Comparison of ENCODE assay signal across 24 mouse cellular contexts in the genomic region with DNA sequence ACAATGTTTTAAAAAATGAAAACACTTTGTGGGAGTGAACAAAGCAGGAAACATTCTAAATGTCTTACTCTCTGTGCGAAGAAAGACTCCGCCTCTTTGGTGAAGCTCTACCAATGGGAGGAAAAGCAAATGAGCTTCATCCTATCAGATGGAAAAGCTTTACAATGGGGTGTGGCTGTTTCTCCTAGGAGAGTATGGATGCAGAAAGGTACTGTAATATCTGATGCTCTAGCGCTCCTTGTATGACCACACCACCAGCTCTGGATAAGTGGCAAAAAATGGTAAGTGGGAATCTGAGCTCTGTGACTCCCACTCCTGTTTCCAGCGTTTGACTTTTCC.
DNase-seq lines count a peak whose midpoint lies in the region; ATAC-seq and TF ChIP-seq lines count a peak whose summit lies in the region.
"Had no signal": no experiment of that assay in that cellular context is flagged by ENCODE, and none has a peak within 500 bp of the region (broad histone marks: within the 10 kb centered on the region; RNA-seq: fewer than 3 reads in every experiment).

No protein-coding gene starts in this region.

- WGBS in forebrain, embryonic 16.5 days = 89% methylated on average over 4 of the region's 4 CpGs
- WGBS in forebrain, embryonic 10.5 days = 91% methylated on average over 4 of the region's 4 CpGs
- 85% methylated on average over 4 of the region's 4 CpGs for WGBS in hindbrain, postnatal 0 days
- 87% methylated on average over 4 of the region's 4 CpGs for WGBS in hindbrain, embryonic 11.5 days
- 93% methylated on average over 4 of the region's 4 CpGs for WGBS in neural tube, embryonic 13.5 days

- H3K9ac ChIP-seq in forebrain, embryonic 16.5 days (replicated peaks; ENCODE audit: low read depth, low read length) = no peak overlapping the region
- no peak overlapping the region for H3K9ac ChIP-seq in hindbrain, postnatal 0 days (replicated peaks; ENCODE audit: low read length)
- H3K9ac ChIP-seq in hindbrain, embryonic 11.5 days (ENCODE audit: low read depth, low read length) = no peak overlapping the region
- H3K9ac ChIP-seq in neural tube, embryonic 13.5 days = 0 out of 2 replicates have a peak overlapping the region, but pooled peaks have one; percentile 23
- H3K9ac ChIP-seq: limb, embryonic 12.5 days; liver, postnatal 0 days; midbrain, embryonic 12.5 days had no signal

- no peaks in the 10 kb centered on the region for H3K4me1 ChIP-seq in forebrain, embryonic 16.5 days (replicated peaks; ENCODE audit: control insufficient read depth, insufficient read depth, low read length)
- no peaks in the 10 kb centered on the region for H3K4me1 ChIP-seq in forebrain, embryonic 10.5 days
- H3K4me1 ChIP-seq in hindbrain, postnatal 0 days (ENCODE audit: insufficient read depth, low read length) = no peaks in the 10 kb centered on the region
- H3K4me1 ChIP-seq in hindbrain, embryonic 11.5 days (replicated peaks; ENCODE audit: control insufficient read depth, insufficient read depth, low read length) = no peaks in the 10 kb centered on the region
- peaks cover 12% of the 10 kb centered on the region; the same call in 1 of the 2 replicates for H3K4me1 ChIP-seq in neural tube, embryonic 13.5 days (replicated peaks)
- H3K4me1 ChIP-seq: limb, embryonic 12.5 days; midbrain, embryonic 12.5 days had no signal

- no peak for TF ChIP-seq CTCF in hindbrain, postnatal 0 days (IDR thresholded peaks at IDR 0.05; ENCODE audit: low read depth)

- no peaks in the 10 kb centered on the region for H3K9me3 ChIP-seq in forebrain, embryonic 16.5 days (ENCODE audit: control insufficient read depth, low read length)
- H3K9me3 ChIP-seq in forebrain, embryonic 10.5 days = no peaks in the 10 kb centered on the region
- H3K9me3 ChIP-seq in hindbrain, postnatal 0 days (ENCODE audit: low read length) = no peaks in the 10 kb centered on the region
- no peaks in the 10 kb centered on the region for H3K9me3 ChIP-seq in hindbrain, embryonic 11.5 days (ENCODE audit: control insufficient read depth, low read length)
- H3K9me3 ChIP-seq in neural tube, embryonic 13.5 days = no peaks in the 10 kb centered on the region
- H3K9me3 ChIP-seq: limb, embryonic 12.5 days; midbrain, embryonic 12.5 days had no signal

- H3K4me3 ChIP-seq in forebrain, embryonic 16.5 days (replicated peaks; ENCODE audit: low read length) = no peak overlapping the region
- no peak overlapping the region for H3K4me3 ChIP-seq in forebrain, embryonic 10.5 days
- peak overlapping the region; percentile 18; the same call in 1 of the 2 replicates for H3K4me3 ChIP-seq in hindbrain, postnatal 0 days (ENCODE audit: low read length)
- no peak overlapping the region for H3K4me3 ChIP-seq in hindbrain, embryonic 11.5 days (ENCODE audit: low read depth, low read length)
- H3K4me3 ChIP-seq in neural tube, embryonic 13.5 days = no peak overlapping the region
- H3K4me3 ChIP-seq: heart, adult 2 months; limb, embryonic 12.5 days; midbrain, embryonic 12.5 days had no signal

- no peaks in the 10 kb centered on the region for H3K27me3 ChIP-seq in forebrain, embryonic 16.5 days (replicated peaks; ENCODE audit: control insufficient read depth, insufficient read depth, low read length)
- no peaks in the 10 kb centered on the region for H3K27me3 ChIP-seq in forebrain, embryonic 10.5 days (ENCODE audit: poor library complexity, severe bottlenecking)
- no peaks in the 10 kb centered on the region for H3K27me3 ChIP-seq in hindbrain, postnatal 0 days (ENCODE audit: insufficient read depth, low read length)
- no peaks in the 10 kb centered on the region for H3K27me3 ChIP-seq in hindbrain, embryonic 11.5 days (ENCODE audit: control insufficient read depth, insufficient read depth, low read length)
- H3K27me3 ChIP-seq in neural tube, embryonic 13.5 days = no peaks in the 10 kb centered on the region
- H3K27me3 ChIP-seq: limb, embryonic 12.5 days; midbrain, embryonic 12.5 days had no signal

- H3K27ac ChIP-seq in forebrain, embryonic 16.5 days (ENCODE audit: low read length) = no peak overlapping the region
- no peak overlapping the region for H3K27ac ChIP-seq in forebrain, embryonic 10.5 days
- peak overlapping the region; percentile 27; the same call in 1 of the 2 replicates for H3K27ac ChIP-seq in hindbrain, postnatal 0 days
- no peak overlapping the region for H3K27ac ChIP-seq in hindbrain, embryonic 11.5 days (ENCODE audit: low read depth, low read length)
- H3K27ac ChIP-seq in neural tube, embryonic 13.5 days (replicated peaks) = no peak overlapping the region
- H3K27ac ChIP-seq: heart, adult 2 months; limb, embryonic 12.5 days; midbrain, embryonic 12.5 days had no signal

- no peaks in the 10 kb centered on the region for H3K36me3 ChIP-seq in forebrain, embryonic 16.5 days (ENCODE audit: control insufficient read depth, insufficient read depth)
- H3K36me3 ChIP-seq in forebrain, embryonic 10.5 days (replicated peaks) = no peaks in the 10 kb centered on the region
- H3K36me3 ChIP-seq in hindbrain, postnatal 0 days (ENCODE audit: insufficient read depth, low read length) = no peaks in the 10 kb centered on the region
- H3K36me3 ChIP-seq in hindbrain, embryonic 11.5 days (ENCODE audit: control insufficient read depth, insufficient read depth, low read length) = no peaks in the 10 kb centered on the region
- H3K36me3 ChIP-seq in neural tube, embryonic 13.5 days = no peaks in the 10 kb centered on the region
- H3K36me3 ChIP-seq: limb, embryonic 12.5 days; midbrain, embryonic 12.5 days had no signal

- H3K4me2 ChIP-seq in forebrain, embryonic 16.5 days (ENCODE audit: low read length) = no peak overlapping the region
- peak overlapping the region; percentile 39 for H3K4me2 ChIP-seq in hindbrain, postnatal 0 days (ENCODE audit: low read depth, low read length)
- H3K4me2 ChIP-seq in hindbrain, embryonic 11.5 days (replicated peaks; ENCODE audit: low read depth, low read length) = no peak overlapping the region
- 0 out of 2 replicates have a peak overlapping the region, but pooled peaks have one; percentile 29 for H3K4me2 ChIP-seq in neural tube, embryonic 13.5 days
- H3K4me2 ChIP-seq: limb, embryonic 12.5 days; liver, embryonic 11.5 days; midbrain, embryonic 12.5 days had no signal

- DNase-seq in forebrain, embryonic 10.5 days (ENCODE audit: extremely low spot score, low spot score) = no peak
- DNase-seq in hindbrain, postnatal 0 days (ENCODE audit: low spot score) = peak; percentile 52
- no peak for DNase-seq in hindbrain, embryonic 11.5 days (ENCODE audit: low spot score)
- no peak for DNase-seq in neural tube, embryonic 10.5 days (ENCODE audit: extremely low spot score, low spot score)
- no peak for DNase-seq in kidney, postnatal 25 days
- DNase-seq: adrenal gland, postnatal 36 days; cerebellum, adult 11-12 months; cerebellum, postnatal 14 days; gastrocnemius, postnatal 25 days; heart, adult 2 months; kidney, adult 8-10 months; kidney, postnatal 10 days; layer of hippocampus, postnatal 36 days; liver, postnatal 0 days; right cerebral cortex, postnatal 25 days; spleen, adult 18-20 months had no signal

- ATAC-seq in forebrain, embryonic 16.5 days = peak; percentile 75
- ATAC-seq in hindbrain, postnatal 0 days = peak; percentile 81
- ATAC-seq in hindbrain, embryonic 11.5 days (ENCODE audit: low FRiP score) = no peak
- ATAC-seq in neural tube, embryonic 13.5 days (ENCODE audit: low read depth) = no peak
- ATAC-seq: CD4-positive, CD25-positive, alpha-beta regulatory T cell, adult 4 months; inflammation-experienced regulatory T-cells, adult 6 months; liver, postnatal 0 days; lung, postnatal 0 days had no signal

Comparison
In these comparisons a context has a peak if more than half of its experiments do, and no peak if none do; other contexts are left out.
1. ATAC-seq: peak in forebrain, embryonic 16.5 days (single experiment) and hindbrain, postnatal 0 days (single experiment); none in hindbrain, embryonic 11.5 days (single experiment) and neural tube, embryonic 13.5 days (single experiment).
2. H3K4me2 ChIP-seq: peak in hindbrain, postnatal 0 days (single experiment) and neural tube, embryonic 13.5 days (single experiment); none in forebrain, embryonic 16.5 days (single experiment) and hindbrain, embryonic 11.5 days (single experiment).